Mouse (Mus musculus) ES-E14 (cell line): Measurements from ENCODE around the gene Tead1. TPM values are rescaled to one million over a fixed set of nuclear protein-coding genes. Genes with fewer than 3 reads are reported as not detected.
A peak's percentile ranks its signal among the peaks of the same experiment; 100 is the strongest.

ENCODE experiments used
- DNase-seq: peaks from one replicate; pipeline ENCODE4 v3.0.0-alpha.2; 2013; ENCODE audit warnings: low read depth, low spot score
- H3K27ac ChIP-seq: 2 replicates; pipeline ENCODE4 v1.5.1; 2012; ENCODE audit warnings: low read depth, mild to moderate bottlenecking, low read length, moderate library complexity, mixed read lengths; ENCODE audit not compliant: poor library complexity, insufficient read depth, severe bottlenecking
- H3K36me3 ChIP-seq: 2 replicates; pipeline ENCODE4 v1.6.1; 2012; ENCODE audit warnings: mild to moderate bottlenecking, low read length, moderate library complexity, mixed read lengths; ENCODE audit not compliant: control insufficient read depth, poor library complexity, insufficient read depth, severe bottlenecking
- H3K4me1 ChIP-seq, 2 experiments: fragments of 150-350 bp in 1 of 2; sonication (generic) in 1 of 2; 2 replicates each; pipeline ENCODE4 v1.6.1; 2012; ENCODE audit warnings: low read length in 2 of 2, mild to moderate bottlenecking in 1 of 2, mixed read lengths in 1 of 2; ENCODE audit not compliant: control insufficient read depth in 2 of 2, insufficient read depth in 2 of 2, poor library complexity in 1 of 2
- H3K4me3 ChIP-seq, 2 experiments: fragments of 150-350 bp in 1 of 2; sonication (generic) in 1 of 2; 2 replicates each; pipeline ENCODE4 v1.5.1; 2012; ENCODE audit warnings: low read length in 2 of 2, low read depth in 1 of 2, mild to moderate bottlenecking in 1 of 2, mixed read lengths in 1 of 2; ENCODE audit not compliant: insufficient read depth in 1 of 2, poor library complexity in 1 of 2, severe bottlenecking in 1 of 2
- H3K9ac ChIP-seq: 2 replicates; pipeline ENCODE4 v1.6.1; 2012; ENCODE audit warnings: low read depth, mild to moderate bottlenecking, low read length, mixed read lengths; ENCODE audit not compliant: poor library complexity, insufficient read depth, severe bottlenecking
- H3K9me3 ChIP-seq: fragments of 150-350 bp; sonication (generic); 2 replicates; pipeline ENCODE4 v1.6.1; 2012; ENCODE audit warnings: low read depth, mild to moderate bottlenecking, low read length; ENCODE audit not compliant: control insufficient read depth, insufficient read depth
- CHD2 ChIP-seq: IDR thresholded peaks from 2 replicates; pipeline ENCODE4 v1.6.1; 2014; ENCODE audit warnings: mild to moderate bottlenecking, low read depth, low read length, inconsistent platforms
- HCFC1 ChIP-seq: IDR thresholded peaks from 2 replicates; pipeline ENCODE4 v1.6.1; 2012; ENCODE audit warnings: low read length, inconsistent platforms, borderline replicate concordance; ENCODE audit not compliant: insufficient read depth
- MAFK ChIP-seq: IDR thresholded peaks from 2 replicates; pipeline ENCODE4 v1.6.1; 2014; ENCODE audit warnings: mild to moderate bottlenecking, low read depth, low read length, inconsistent platforms; ENCODE audit not compliant: insufficient read depth
- ZC3H11A ChIP-seq: IDR thresholded peaks from 2 replicates; pipeline ENCODE4 v1.6.1; 2012; ENCODE audit warnings: low read depth, mild to moderate bottlenecking, inconsistent platforms, low read length, borderline replicate concordance
- ZNF384 ChIP-seq: IDR thresholded peaks from 2 replicates; pipeline ENCODE4 v1.6.1; 2012; ENCODE audit warnings: low read depth, low read length, inconsistent platforms
- in situ Hi-C, 2 experiments: fragments of 600-800 bp; cut with MboI; formaldehyde crosslinking; loops; one replicate each; pipeline ENCODE4 v1.15.1; 2025; ENCODE audit warnings: low sequenced_read_pairs in 2 of 2, inconsistent platforms in 1 of 2; ENCODE audit not compliant: unreplicated experiment in 2 of 2
- total RNA-seq: library from RNA; depleted of rRNA; stranded (reverse); fragments of 300-350 nt; gene quantifications from 2 replicates; pipeline ENCODE4 v1.2.3, GENCODE M21; 2012; rRNA removed

Gene Tead1
- total RNA-seq, result 90.5 and 110 TPM in 2 replicates

GRCm38 (mm10) chr7:112679171-112679512 is at the start of gene Tead1:
Gene Tead1, plus strand, starts transcription at chr7:112679318.
- Histone ChIP-seq H3K4me1 (peaks cover 5 to 8% of the 10 kb centered on the region in 2 experiments), H3K36me3 (no peaks in the 10 kb centered on the region), H3K9ac (peak within 1 kb of the TSS; percentile 99), H3K9me3 (no peaks in the 10 kb centered on the region), H3K4me3 (peak within 1 kb of the TSS; percentile 93 to 99), H3K27ac (peak within 1 kb of the TSS; percentile 90)
- peak; percentile 81 for DNase-seq
- in situ Hi-C loops, result no loop called here
- TF ChIP-seq ZNF384, result no peak
- no peak for TF ChIP-seq ZC3H11A
- no peak for TF ChIP-seq CHD2

- Histone ChIP-seq H3K4me3 (no peak overlapping the region), H3K9ac (no peak overlapping the region), H3K36me3 (no peaks in the 10 kb centered on the region; the same call in 1 of the 2 replicates), H3K9me3 (no peaks in the 10 kb centered on the region; the same call in 1 of the 2 replicates), H3K27ac (no peak overlapping the region), H3K4me1 (no peaks in the 10 kb centered on the region)
- no peak for DNase-seq
- TF ChIP-seq ZC3H11A (no peak), MAFK (no peak), HCFC1 (no peak), CHD2 (no peak), ZNF384 (no peak)
- in situ Hi-C loops, result no loop called here
These were observed 44.5 kb upstream of the Tead1 start for GRCm38 (mm10) chr7:112634505-112635213.

GRCm38 (mm10) chr7:112635936-112636335 is 43.2 kb upstream of the Tead1 start:
- DNase-seq, result no peak

GRCm38 (mm10) chr7:112643866-112644543 is 35.1 kb upstream of the Tead1 start:
- TF ChIP-seq MAFK (no peak), CHD2 (no peak), ZNF384 (no peak), HCFC1 (no peak), ZC3H11A (no peak)
- Histone ChIP-seq H3K36me3 (no peaks in the 10 kb centered on the region), H3K27ac (no peak overlapping the region), H3K9me3 (no peaks in the 10 kb centered on the region), H3K4me1 (peaks cover 0 to 6% of the 10 kb centered on the region in 2 experiments; a peak in 2 of 4 replicates), H3K4me3 (no peak overlapping the region), H3K9ac (no peak overlapping the region)
- in situ Hi-C loops, result no loop called here
- no peak for DNase-seq

More at GRCm38 (mm10) chr7:112635936-112636335, 43.2 kb upstream of the Tead1 start:
- Histone ChIP-seq H3K4me3 (no peak overlapping the region), H3K4me1 (no peaks in the 10 kb centered on the region), H3K9ac (no peak overlapping the region), H3K27ac (no peak overlapping the region), H3K9me3 (no peaks in the 10 kb centered on the region; the same call in 1 of the 2 replicates), H3K36me3 (no peaks in the 10 kb centered on the region; the same call in 1 of the 2 replicates)
- in situ Hi-C loops, result no loop called here
- TF ChIP-seq HCFC1 (no peak), ZC3H11A (no peak), ZNF384 (no peak), MAFK (no peak), CHD2 (no peak)
